Mouse (Mus musculus): ENCODE results near the gene Scrn3.

DNA sequence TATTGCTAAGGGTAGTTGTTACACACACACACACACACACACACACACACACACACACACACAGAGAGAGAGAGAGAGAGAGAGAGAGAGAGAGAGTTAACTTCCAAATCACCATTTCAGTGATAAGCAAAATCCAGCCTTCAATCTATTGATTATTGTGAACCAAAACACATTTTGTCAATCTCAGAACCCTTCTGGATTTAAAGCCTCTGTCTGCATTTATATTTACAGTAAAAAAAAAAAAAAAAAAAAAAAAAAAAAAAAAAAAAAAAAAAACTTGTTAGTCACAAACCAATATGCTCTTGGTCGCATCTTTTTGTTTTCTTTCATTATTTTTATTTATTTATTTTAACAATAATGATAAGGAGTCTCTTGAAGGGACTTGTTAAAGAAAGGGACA, 45.8 kb upstream of the Scrn3 start:
- TF ChIP-seq CTCF (IDR thresholded peaks at IDR 0.05; ENCODE audit: borderline replicate concordance, control insufficient read depth, extremely low read depth, insufficient read depth, low read length, poor library complexity) (no peak), POLR2A (IDR thresholded peaks at IDR 0.05; ENCODE audit: control insufficient read depth, extremely low read depth, insufficient read depth, low read length, poor library complexity) (no peak)

Measured in thymus, adult 2 months (tissue).